Mouse (Mus musculus): ENCODE results near the gene Mapk12. TPM values are rescaled to one million over a fixed set of nuclear protein-coding genes. Genes with fewer than 3 reads are reported as not detected.

The Mapk12 gene
- polyA plus RNA-seq (2012; rRNA removed; ENCODE audit: low replicate concordance): 2.6 and 2.9 TPM in 2 replicates

DNA sequence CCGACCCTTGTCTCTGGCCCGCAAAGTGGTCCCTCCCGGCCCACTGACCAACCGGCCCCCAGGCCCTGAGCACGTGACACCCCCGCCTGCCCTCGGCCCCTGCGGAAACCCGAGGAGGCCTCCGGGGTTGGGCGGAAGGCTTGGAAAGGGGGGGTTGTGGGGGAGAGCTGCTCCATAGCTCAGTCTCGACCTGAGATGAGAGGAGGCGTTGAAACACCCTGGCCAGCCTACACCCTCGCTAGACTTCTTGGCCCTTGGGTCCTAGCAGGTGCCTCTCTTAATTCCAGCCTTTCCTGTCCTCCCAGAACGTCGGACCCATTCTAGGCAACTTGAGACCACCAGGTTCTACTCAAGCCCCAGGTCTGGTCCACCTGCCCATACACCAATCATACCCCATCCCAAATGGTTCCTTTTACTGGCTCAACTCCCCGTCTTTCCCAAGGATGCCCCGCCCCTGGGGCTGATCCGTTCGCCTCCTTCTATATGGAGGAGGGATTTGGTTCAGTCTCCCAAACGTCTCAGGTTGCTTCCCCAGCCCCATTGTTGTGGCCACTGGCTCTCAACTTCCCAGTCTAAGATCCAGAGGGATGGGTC is at the start of gene Mapk12:
Mapk12 (minus strand) TSS at position 45 of the 594 bp plus-strand sequence.

DNA sequence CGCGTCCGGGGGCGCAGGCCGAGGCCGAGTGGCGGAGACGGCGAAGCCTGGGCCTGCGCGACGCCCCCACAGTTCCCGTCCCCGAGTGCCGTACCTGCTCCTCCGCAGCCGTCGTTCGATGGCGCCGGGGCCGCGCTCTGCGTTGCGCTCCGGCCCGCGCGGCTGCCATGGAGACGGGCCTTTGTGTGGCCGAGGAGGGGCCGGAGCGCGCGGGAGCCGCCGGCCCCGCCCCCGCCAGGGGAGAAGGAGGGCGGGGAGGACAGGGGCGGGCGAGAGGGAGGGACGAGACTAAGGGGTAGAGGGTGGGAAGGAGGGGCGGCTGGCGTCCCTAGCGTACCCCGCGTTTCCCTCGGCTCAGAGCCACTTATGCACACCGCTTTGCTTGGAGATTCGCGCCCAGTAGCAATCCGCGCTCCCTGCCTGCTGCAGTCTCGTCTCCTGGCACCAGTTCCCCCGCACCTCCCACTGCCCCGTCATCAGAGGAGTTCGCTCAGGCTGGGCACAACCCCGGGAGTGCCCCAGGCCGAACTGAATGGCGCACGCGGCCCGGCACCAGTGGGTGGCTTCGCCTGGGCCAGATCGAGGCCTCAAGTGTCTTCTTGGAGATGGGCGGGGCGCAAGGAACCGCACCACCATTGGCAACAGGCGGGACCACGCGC is 40.2 kb upstream of the Mapk12 start, which contains the start of gene Plxnb2:
Plxnb2 (minus strand) TSS at position 218 of the 659 bp plus-strand sequence.

DNA sequence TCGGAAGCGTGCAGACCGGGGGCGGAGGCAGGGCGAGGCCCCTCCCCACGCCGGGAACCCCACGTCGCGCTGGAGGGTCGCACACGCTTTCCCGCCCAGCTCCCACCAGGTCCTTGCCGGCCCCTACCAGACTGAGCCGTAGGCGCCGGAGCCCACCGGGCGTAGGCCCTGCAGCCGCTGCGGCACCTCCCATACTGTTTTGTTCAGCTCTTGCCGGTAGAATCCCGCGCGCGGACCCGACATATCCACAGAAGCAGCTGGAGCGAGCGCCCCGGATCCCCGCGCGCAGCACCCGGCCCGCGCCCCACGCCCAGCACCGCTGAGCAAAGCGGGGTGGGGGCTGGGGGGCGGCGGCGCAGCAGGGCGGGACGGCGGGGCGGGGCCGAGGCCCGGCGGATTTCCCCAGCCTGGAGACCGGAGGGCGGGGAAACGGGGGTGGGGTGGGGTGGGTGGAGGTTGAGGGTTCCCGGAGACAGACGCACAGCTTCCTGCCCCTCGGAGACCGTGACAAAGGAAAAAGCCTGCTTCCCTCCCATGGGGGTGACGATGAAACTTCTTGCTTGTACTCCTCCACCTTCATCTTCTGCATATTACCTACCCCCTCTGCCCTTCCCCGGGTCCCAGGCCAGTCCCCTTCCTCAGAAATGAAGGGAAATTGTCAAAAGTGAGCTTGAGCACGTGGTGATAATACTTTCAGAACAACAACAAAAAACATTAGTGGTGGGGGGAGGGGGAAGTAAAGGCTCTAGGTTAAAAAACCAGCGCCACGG is 9.0 kb upstream of the Mapk12 start, which contains the start of gene Mapk11:
Mapk11 (minus strand) TSS at position 358 of the 770 bp plus-strand sequence.

DNA sequence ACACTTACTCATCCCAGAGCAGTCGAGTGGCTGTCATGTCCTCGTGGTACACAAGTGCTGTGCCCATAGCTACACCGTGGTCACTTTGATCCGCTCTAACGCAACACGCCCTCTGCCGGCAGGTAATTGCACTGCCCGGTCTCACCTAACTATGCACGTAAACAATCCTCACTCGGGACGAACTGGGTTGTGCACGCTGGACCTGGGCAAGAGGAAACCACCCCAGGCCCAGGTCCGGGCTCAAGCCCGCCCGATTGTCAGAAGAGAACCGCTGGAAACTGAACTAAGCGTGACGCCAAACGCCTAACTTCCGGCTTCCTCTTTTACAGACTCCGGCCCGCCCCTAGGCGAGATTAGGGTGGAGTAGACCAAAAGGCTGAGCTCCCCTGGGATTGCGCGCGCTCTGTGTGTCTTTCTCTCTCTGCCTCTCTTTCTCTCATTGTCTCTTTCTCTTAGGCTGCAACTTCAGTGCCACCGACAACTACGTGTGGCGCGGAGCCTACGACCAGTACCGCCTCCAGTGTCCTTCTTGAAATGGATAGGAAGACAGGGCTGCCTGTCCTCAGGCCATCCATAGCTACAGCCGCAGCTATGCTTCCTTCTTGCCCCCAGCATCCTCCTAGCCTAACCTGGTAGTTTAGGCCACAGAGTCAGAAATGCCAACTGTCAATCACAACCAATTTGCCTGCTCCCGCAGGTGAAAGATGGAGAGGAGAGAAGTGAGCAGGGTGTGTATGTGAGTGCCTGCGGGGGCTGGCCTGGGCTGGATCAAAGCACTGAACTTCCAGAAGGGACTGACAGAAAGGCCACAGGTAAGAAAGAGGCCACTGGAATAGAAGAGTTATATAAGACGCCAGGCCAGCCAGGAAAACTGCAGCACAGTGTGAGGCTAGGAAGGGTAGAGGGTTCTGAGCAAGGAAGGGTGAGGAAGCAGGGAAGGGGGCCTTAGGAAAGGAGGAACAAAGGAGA is 11.8 kb downstream of the Mapk12 start, which contains the start of gene Hdac10:
Hdac10 (minus strand) TSS at position 319 of the 969 bp plus-strand sequence.

DNA sequence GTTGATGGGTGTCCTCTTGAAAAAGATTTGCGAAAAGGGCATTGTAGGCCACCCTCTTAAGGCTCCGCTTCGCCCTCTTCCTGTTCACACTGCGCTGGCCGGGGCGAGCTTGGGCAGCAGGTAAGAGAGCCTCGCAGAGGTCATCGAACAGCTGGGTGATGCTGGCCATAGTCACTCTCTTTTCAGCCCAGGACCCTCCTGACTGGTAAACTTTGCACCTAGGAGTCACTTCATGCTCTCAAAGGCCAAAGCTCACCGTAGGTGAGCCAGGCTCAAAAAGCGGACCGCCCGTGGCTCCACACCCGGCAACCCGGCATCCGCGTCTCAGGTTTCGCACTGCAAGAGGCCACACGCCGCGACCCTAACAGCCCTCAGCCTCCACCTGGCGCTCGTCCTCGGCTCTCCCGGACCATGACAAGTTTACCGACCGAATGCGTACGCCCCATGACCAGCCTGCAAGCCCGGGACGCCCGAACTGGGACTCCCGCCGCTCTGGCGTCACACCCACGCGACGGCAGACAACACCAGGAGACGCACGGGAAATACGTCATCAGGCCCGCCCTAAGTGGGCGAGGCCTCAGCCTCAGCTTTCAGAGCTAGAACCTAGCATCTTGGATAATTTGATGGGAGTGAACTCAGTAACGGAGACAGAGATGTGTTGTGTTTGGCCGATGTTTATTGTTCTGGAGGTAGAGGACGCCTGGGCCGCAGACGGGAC is 17.7 kb downstream of the Mapk12 start, which contains the start of gene Tubgcp6:
Tubgcp6 (minus strand) TSS at position 464 of the 718 bp plus-strand sequence.

DNA sequence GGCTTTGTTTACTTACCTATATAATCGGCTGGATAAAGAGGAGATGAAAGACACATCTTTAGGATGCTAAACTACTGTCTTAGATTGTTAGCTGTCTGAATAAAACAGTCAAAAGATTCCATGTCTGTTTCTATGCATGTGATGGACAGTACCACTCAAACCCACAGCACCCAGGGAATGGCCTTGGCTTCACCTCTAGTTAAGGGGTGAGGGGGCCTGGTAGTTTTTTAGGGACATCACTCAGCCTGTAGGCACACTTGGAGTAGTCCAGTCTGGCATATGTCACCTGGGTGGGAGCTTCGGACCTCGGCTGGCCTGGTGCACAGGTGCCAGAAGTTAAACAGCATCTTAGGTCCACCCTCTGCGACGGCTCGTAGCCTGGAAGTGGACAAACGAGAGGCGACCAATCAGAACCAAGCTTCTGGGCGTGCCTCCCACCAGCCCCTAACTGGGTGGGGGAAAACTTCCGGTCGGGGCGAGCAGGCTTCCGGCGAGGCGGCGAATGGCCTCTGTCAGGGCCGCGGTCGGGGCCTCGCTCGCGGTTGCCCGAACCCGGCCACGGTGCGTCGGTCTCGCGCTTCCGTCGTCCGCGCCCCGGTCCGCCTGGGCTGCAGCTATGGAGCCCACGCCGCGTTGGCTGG is 51.8 kb downstream of the Mapk12 start, which contains the start of gene Selenoo:
Selenoo (plus strand) TSS at position 478 of the 641 bp plus-strand sequence.

Other genes starting within 250 kb of the Mapk12 start
- not detected in 2 replicates for gene Ttll8, start 186.3 kb downstream of the Mapk12 start, polyA plus RNA-seq (2012; rRNA removed; ENCODE audit: low replicate concordance)
- gene Mlc1, start 161.7 kb downstream of the Mapk12 start, polyA plus RNA-seq (2012; rRNA removed; ENCODE audit: low replicate concordance): 0.04 TPM in 1 of 2 replicates, not detected in the other
- not detected in 2 replicates for gene Mov10l1, start 157.8 kb downstream of the Mapk12 start, polyA plus RNA-seq (2012; rRNA removed; ENCODE audit: low replicate concordance)
- gene Panx2, start 81.0 kb downstream of the Mapk12 start, polyA plus RNA-seq (2012; rRNA removed; ENCODE audit: low replicate concordance): 0.23 and 1.4 TPM in 2 replicates
- gene Trabd, start 65.6 kb downstream of the Mapk12 start, polyA plus RNA-seq (2012; rRNA removed; ENCODE audit: low replicate concordance): 87.4 and 97.4 TPM in 2 replicates
- gene Selenoo, start 51.6 kb downstream of the Mapk12 start, polyA plus RNA-seq (2012; rRNA removed; ENCODE audit: low replicate concordance): 42.4 and 57.0 TPM in 2 replicates
- 20.9 and 30.5 TPM in 2 replicates for gene Tubgcp6, start 17.6 kb downstream of the Mapk12 start, polyA plus RNA-seq (2012; rRNA removed; ENCODE audit: low replicate concordance)
- gene Hdac10, start 12.0 kb downstream of the Mapk12 start, polyA plus RNA-seq (2012; rRNA removed; ENCODE audit: low replicate concordance): 19.2 and 21.0 TPM in 2 replicates
- gene Mapk11, start 8.9 kb upstream of the Mapk12 start, polyA plus RNA-seq (2012; rRNA removed; ENCODE audit: low replicate concordance): 1.2 and 1.8 TPM in 2 replicates
- gene Plxnb2, start 40.1 kb upstream of the Mapk12 start, polyA plus RNA-seq (2012; rRNA removed; ENCODE audit: low replicate concordance): 257 and 402 TPM in 2 replicates
- gene Dennd6b, start 55.8 kb upstream of the Mapk12 start, polyA plus RNA-seq (2012; rRNA removed; ENCODE audit: low replicate concordance): 12.6 and 17.4 TPM in 2 replicates
- gene Ppp6r2, start 70.8 kb upstream of the Mapk12 start, polyA plus RNA-seq (2012; rRNA removed; ENCODE audit: low replicate concordance): 252 and 373 TPM in 2 replicates
- gene Sbf1, start 174.6 kb upstream of the Mapk12 start, polyA plus RNA-seq (2012; rRNA removed; ENCODE audit: low replicate concordance): 150 and 156 TPM in 2 replicates
- gene Adm2, start 182.0 kb upstream of the Mapk12 start, polyA plus RNA-seq (2012; rRNA removed; ENCODE audit: low replicate concordance): 0.59 and 3.3 TPM in 2 replicates
- 0.21 TPM in 1 of 2 replicates, not detected in the other for gene Miox, start 193.7 kb upstream of the Mapk12 start, polyA plus RNA-seq (2012; rRNA removed; ENCODE audit: low replicate concordance)
- gene Lmf2, start 215.0 kb upstream of the Mapk12 start, polyA plus RNA-seq (2012; rRNA removed; ENCODE audit: low replicate concordance): 30.4 and 32.4 TPM in 2 replicates
- gene Ncaph2, start 215.0 kb upstream of the Mapk12 start, polyA plus RNA-seq (2012; rRNA removed; ENCODE audit: low replicate concordance): 97.4 and 142 TPM in 2 replicates
- 308 and 600 TPM in 2 replicates for gene Sco2, start 233.1 kb upstream of the Mapk12 start, polyA plus RNA-seq (2012; rRNA removed; ENCODE audit: low replicate concordance)
- gene Tymp, start 236.3 kb upstream of the Mapk12 start, polyA plus RNA-seq (2012; rRNA removed; ENCODE audit: low replicate concordance): 99.3 and 259 TPM in 2 replicates
- 108 and 177 TPM in 2 replicates for gene Odf3b, start 238.6 kb upstream of the Mapk12 start, polyA plus RNA-seq (2012; rRNA removed; ENCODE audit: low replicate concordance)
- 2.8 and 3.0 TPM in 2 replicates for gene Klhdc7b, start 244.2 kb upstream of the Mapk12 start, polyA plus RNA-seq (2012; rRNA removed; ENCODE audit: low replicate concordance)

Measured in duodenum, adult 2 months (tissue).